Mouse (Mus musculus): Measurements from ENCODE around the gene Tpsab1.

- no peak for TF ChIP-seq CTCF (IDR thresholded peaks at IDR 0.05)
- TF ChIP-seq EP300 (IDR thresholded peaks at IDR 0.05) = no peak
Observed at GRCm38 (mm10) chr17:25394526-25394925, 49.2 kb upstream of the Tpsab1 start.

Data from lung, postnatal 0 days (tissue).